Mouse (Mus musculus) thymus, adult 2 months (tissue): ENCODE results near the gene Arhgef18.

Experiments used
- CTCF ChIP-seq: fragments of 200-500 bp; IDR thresholded peaks from 2 replicates; pipeline ENCODE4 v1.5.1; 2012; ENCODE audit warnings: mild to moderate bottlenecking, control low read depth, low read length, moderate library complexity, borderline replicate concordance; ENCODE audit not compliant: control insufficient read depth, poor library complexity, insufficient read depth; ENCODE audit errors: extremely low read depth
- POLR2A ChIP-seq: fragments of 200-500 bp; IDR thresholded peaks from 2 replicates; pipeline ENCODE4 v1.6.1; 2012; ENCODE audit warnings: mild to moderate bottlenecking, low read length, control low read depth, moderate library complexity; ENCODE audit not compliant: control insufficient read depth, poor library complexity, insufficient read depth; ENCODE audit errors: extremely low read depth

- TF ChIP-seq CTCF (no peak), POLR2A (no peak)
Observed at GRCm38 (mm10) chr8:3394600-3394999, 1.8 kb downstream of the Arhgef18 start.
